ENCODE assay signal across 17 mouse cellular contexts in the genomic region with DNA sequence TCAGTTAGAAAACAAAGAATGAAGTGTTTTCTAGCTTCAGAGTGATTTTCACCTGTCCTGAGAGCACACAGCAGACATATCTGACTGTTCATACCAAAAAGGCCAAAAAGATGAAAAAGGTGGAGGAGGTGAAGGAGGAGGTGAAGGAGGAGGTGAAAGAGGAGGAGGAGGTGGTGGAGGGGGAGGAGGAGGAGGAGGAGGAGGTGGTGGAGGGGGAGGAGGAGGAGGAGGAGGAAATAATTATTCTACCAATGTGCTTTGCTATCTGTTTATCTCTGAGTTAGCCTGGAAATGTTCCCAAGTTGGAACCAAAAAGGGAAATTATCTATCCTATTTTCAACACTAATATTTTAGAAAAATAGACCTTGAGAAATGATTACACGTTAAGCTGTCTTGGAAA.
"Had no signal": no experiment of that assay in that cellular context is flagged by ENCODE, and none has a peak within 500 bp of the region (broad histone marks: within the 10 kb centered on the region; RNA-seq: fewer than 3 reads in every experiment).

No protein-coding gene starts in this region.

- DNase-seq: liver, postnatal 0 days; lung, adult 2 months; lung, postnatal 14 days; lung, postnatal 36 days; right cerebral cortex, postnatal 14 days; thymus, adult 2 months; thymus, postnatal 25 days; thymus, postnatal 4 days had no signal

- H3K4me2 ChIP-seq: lung, embryonic 15.5 days; midbrain, embryonic 11.5 days; midbrain, embryonic 13.5 days; neural tube, embryonic 12.5 days; stomach, embryonic 15.5 days had no signal

- ATAC-seq: liver, postnatal 0 days; lung, postnatal 0 days; midbrain, embryonic 13.5 days had no signal

- H3K27me3 ChIP-seq: lung, embryonic 15.5 days; megakaryocyte, embryonic 14.5 days; midbrain, embryonic 13.5 days; neural tube, embryonic 12.5 days; stomach, embryonic 15.5 days had no signal

- H3K9ac ChIP-seq: liver, postnatal 0 days; lung, embryonic 15.5 days; midbrain, embryonic 13.5 days; neural tube, embryonic 12.5 days; stomach, embryonic 15.5 days had no signal

- H3K27ac ChIP-seq: lung, embryonic 15.5 days; macrophage; midbrain, embryonic 13.5 days; neural tube, embryonic 12.5 days; stomach, embryonic 15.5 days; stomach, postnatal 0 days had no signal

- H3K9me3 ChIP-seq: lung, embryonic 15.5 days; megakaryocyte, embryonic 14.5 days; midbrain, embryonic 13.5 days; neural tube, embryonic 12.5 days; stomach, embryonic 15.5 days had no signal

- H3K4me1 ChIP-seq: lung, embryonic 15.5 days; megakaryocyte, embryonic 14.5 days; midbrain, embryonic 13.5 days; neural tube, embryonic 12.5 days; stomach, embryonic 15.5 days had no signal

- H3K36me3 ChIP-seq: lung, embryonic 15.5 days; midbrain, embryonic 13.5 days; neural tube, embryonic 12.5 days; stomach, embryonic 15.5 days had no signal

- H3K4me3 ChIP-seq: lung, embryonic 15.5 days; megakaryocyte, embryonic 14.5 days; midbrain, embryonic 13.5 days; neural tube, embryonic 12.5 days; stomach, embryonic 15.5 days had no signal
